Mouse (Mus musculus): ENCODE measurements around the gene Nup98.
A peak's percentile ranks its signal among the peaks of the same experiment; 100 is the strongest.

Gene Nup98

GRCm38 (mm10) chr7:102209756-102210721 is at the start of gene Nup98, which contains the start of gene Pgap2:
Gene Nup98, minus strand, starts transcription at chr7:102210176.
Gene Pgap2, plus strand, starts transcription at chr7:102210208.
- DNase-seq (ENCODE audit: low read depth, low spot score): peak; percentile 98

DNA sequence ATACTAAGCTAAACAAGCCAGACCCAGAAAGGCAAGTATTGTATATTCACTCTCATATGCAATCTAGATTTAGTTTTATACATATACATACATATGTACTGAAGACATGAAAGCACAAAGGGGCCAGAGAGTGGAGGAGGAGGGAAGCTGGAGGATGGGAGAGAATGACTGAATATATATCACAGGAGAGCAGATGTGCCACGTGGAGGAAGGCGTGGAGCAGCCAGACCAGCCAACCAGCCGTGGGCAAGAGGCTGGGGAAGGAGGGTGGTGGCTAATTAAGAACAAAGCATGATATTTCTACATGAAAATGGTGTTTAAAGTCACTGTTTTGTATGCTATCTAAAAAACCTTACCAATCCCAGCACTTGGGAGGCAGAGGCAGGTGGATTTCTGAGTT is 48.8 kb upstream of the Nup98 start:
- DNase-seq (ENCODE audit: low read depth, low spot score): no peak

- no peak for DNase-seq (ENCODE audit: low read depth, low spot score)
Observed at GRCm38 (mm10) chr7:102258189-102258588, 48.2 kb upstream of the Nup98 start.

DNA sequence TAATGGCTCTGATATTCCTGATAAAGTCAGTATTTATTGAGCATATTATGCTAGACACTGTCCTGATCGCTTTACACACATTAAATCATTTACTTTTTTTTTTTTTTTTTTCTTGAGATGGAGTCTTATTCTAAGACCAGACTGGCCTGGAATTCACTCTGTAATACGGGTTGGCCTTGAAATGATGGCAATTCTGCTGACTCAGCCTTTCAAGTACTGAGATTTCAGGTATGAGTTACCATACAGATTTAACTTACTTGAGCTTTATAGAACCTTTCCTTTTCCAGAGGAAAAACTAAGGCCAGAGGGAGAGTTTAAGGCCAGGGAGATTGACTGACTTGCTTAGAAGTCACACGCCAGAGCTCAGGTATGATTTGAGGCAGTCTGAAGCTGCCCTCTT is 46.7 kb upstream of the Nup98 start:
- DNase-seq (ENCODE audit: low read depth, low spot score): no peak

DNA sequence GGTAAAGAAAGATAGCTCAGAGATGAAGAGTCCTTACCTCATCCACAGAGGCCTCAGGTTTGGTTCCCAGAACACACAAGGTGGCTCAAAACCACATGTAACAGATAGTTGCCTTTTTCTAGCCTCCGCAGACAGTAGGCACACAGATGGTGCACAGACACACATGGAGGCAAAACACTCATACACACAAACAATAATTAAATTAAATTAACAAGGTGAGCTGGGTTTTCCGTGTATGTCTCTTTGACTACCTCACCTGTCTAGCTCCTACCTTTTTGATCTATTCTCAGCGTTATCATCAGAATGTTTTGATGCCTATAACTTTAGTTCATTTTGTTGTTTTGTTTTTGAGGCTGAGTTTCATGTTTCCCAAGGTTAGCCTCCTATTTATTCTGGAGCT is 46.0 kb upstream of the Nup98 start, which contains the start of gene Rhog:
Gene Rhog, minus strand, starts transcription at position 101 of the 400 bp plus-strand sequence.
- DNase-seq (ENCODE audit: low read depth, low spot score): no peak

- no peak for DNase-seq (ENCODE audit: low read depth, low spot score)
Observed at GRCm38 (mm10) chr7:102253631-102254030, 43.7 kb upstream of the Nup98 start.

GRCm38 (mm10) chr7:102250631-102251214 is 40.7 kb upstream of the Nup98 start:
- no peak for DNase-seq (ENCODE audit: low read depth, low spot score)

DNA sequence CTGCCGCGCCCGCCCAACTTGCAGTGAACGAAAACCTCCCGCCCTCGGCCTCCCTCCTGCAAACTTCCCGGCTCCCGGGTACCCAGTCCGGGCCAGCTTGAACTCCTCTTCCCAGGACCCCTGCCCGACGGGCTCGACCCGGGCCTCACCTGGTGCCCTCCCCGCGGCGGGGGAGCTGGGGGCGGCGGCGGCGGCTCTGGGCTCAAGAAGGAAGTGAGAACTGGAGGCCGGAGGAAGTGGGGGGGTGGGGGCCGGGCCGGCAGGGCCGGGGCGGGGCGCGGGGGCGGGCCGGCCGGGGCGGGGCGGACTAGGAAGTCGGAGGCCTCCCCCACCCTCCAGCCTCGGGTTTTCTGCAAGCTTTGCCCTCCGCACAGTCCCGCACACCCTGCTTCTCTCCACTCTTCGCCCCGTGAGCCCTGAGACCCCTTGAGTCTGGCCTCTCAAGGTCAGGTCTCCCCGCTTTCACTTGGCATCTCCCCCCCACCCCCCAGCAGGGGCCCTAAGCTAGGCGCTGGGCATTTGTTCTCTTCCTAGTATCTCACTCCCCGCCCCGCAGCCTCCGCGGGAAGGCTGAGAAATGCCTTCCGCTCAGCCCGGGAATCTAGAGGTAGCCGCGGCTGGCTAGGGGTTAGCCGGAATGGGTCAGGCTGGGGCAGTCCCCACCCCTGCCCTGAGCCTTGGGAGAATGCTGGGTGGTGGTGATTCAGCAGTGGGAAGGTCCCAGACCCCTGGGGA is 40.1 kb upstream of the Nup98 start:
- no peak for DNase-seq (ENCODE audit: low read depth, low spot score)

- no peak for DNase-seq (ENCODE audit: low read depth, low spot score)
Observed at GRCm38 (mm10) chr7:102249531-102249895, 39.5 kb upstream of the Nup98 start.

- DNase-seq (ENCODE audit: low read depth, low spot score): no peak
Observed at GRCm38 (mm10) chr7:102248691-102249404, 38.9 kb upstream of the Nup98 start.

DNA sequence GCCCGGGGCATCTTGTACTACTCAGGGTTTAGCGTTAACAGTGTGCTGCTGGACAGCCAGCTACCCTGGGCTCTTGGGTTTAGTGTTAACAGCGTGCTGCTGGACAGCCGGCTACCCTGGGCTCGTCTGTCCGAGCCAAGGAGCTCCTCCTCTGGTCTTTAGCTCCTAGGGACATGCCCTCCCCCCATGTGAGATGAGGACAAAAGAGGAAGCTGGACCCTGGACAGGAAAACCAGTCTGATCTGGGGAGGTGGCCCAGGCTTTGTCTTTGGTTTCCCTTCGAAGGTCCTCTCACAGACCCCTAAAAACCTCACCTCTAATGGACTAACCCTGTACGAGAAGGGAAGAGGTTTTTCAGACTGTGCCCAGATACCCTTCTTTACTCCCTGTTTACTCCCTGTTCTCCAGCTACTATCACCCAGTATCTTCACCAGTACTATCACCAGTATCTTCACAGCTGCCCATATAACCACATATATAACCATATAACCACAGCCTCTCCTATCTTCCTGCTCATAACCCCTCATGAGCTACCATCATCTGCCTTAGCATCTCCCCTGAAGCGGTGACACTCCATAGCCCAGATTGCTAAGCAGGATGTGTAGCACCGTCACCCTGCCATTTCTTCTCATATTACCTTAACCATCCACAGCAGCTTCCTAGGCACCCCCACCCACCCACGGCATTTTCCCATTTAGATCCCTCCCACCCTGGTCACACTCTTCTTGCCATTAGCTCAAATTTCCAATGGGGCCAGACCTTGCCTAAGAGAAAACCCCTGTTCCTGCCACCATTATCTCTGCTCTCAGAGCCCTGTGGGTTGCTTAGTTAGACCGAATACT is 37.2 kb upstream of the Nup98 start:
- DNase-seq (ENCODE audit: low read depth, low spot score): no peak

DNA sequence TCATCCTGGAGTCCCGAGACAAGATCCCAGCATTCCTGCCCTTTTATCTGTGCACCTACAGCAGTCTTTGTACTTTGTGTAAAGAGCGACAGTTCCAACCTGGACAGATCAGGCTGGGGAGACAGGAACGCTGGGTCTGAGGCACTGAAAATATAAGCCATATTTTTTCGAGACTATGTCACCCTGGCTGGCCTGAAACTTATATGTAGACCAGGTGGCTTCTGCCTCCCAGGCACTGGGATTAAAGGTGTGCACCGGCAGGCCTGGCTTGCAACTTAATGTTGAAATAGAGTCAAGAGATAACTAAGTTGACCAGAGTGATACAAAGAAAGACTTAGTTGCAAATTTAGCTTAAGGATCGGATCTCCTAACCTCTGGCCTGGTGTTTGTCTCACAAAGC is 36.3 kb upstream of the Nup98 start:
- DNase-seq (ENCODE audit: low read depth, low spot score): no peak

GRCm38 (mm10) chr7:102245775-102246174 is 35.8 kb upstream of the Nup98 start:
- no peak for DNase-seq (ENCODE audit: low read depth, low spot score)

- no peak for DNase-seq (ENCODE audit: low read depth, low spot score)
Observed at GRCm38 (mm10) chr7:102244782-102245535, 35.0 kb upstream of the Nup98 start.

DNA sequence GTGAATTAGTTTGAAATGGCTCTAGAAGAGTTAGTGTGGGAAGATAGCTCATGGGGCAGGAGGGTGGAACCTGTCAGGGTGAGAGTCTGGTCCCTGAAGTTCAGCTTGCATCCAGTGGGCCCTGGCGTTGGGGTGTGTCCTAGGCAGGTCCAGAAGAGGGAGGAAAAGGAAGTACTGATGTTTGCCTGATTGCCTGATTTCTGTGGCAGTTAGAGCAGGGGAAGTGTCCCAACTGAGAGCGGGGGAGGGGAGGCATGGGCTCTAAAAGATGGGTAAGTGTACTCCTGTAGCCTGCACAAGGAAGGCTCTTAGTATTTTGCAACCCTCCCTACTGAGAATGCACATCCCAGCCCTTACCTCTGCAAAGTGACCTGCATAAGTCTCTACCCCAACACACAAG is 33.9 kb upstream of the Nup98 start:
- DNase-seq (ENCODE audit: low read depth, low spot score): no peak

- DNase-seq (ENCODE audit: low read depth, low spot score): no peak
Observed at GRCm38 (mm10) chr7:102242917-102243316, 32.9 kb upstream of the Nup98 start.

DNA sequence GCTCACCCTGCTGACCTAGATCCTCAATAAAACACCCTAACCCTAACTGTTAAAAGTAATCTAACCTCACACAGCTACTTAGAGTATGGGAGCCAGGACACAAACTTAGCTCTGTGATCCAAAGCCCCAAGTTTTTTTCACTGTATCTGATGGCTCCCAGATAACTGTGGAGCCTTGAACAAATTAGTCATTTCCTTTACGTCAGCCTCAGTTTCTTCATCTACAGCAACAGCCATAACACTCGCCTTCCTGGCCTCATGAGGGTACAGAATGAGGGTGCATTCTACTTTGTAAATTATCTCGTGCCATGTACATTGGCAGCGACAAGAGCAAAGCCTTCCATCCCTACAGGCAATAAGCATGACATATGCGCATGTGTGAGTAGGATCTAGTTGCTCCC is 32.4 kb upstream of the Nup98 start:
- no peak for DNase-seq (ENCODE audit: low read depth, low spot score)

GRCm38 (mm10) chr7:102239591-102239990 is 29.6 kb upstream of the Nup98 start:
- DNase-seq (ENCODE audit: low read depth, low spot score): no peak

DNA sequence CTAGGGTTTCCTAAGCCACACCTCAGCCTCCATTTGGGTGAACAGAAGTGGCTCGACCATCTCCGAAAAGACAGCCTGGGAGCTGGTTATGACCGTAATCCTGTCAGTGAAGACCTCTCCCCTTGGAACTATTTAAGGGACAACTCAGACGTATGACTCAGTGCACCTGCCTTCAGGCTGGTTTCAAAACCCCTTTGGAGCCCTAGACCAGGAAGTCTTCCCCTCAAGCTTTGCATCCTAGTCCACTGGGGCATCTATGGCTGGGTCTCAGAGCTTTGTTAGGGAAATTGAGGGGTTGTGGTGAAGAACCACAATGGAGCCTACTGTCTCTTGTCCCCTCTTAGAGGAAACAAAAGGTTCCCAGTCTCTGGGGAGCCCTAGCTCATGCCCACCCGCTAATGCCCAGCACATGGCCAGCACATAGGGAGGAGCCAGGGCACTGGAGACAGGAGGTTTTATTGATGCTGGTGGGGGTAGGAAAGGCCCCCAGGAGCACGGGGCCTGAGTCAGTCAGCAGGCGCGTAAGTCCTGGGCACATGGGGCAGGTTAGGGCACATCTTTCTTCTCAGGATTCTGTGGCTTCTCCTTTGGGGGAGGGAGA is 28.8 kb upstream of the Nup98 start:
- no peak for DNase-seq (ENCODE audit: low read depth, low spot score)

DNA sequence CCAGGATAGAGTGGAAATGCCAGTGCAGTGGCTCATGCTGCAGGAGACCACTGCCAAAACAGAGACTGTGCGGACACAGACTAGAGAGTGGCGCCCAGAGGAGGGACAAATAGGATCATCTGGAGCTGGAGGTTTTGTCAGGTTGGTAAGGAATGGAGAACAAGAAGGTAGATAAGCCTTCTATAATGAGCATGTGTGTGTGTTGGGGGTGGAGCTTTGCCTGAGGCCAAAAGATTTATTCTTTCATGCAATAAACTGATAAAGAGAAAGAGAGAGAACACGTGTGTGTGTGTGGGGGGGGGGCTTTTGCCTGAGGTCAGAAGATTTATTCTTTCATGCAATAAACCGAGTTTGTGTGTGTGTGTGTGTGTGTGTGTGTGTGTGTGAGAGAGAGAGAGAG is 23.1 kb upstream of the Nup98 start:
- no peak for DNase-seq (ENCODE audit: low read depth, low spot score)

Data from brain, embryonic 18.5 days (tissue).